Mouse (Mus musculus) liver, embryonic 14.5 days (tissue): ENCODE data around the gene Vcan. TPM values are rescaled to one million over a fixed set of nuclear protein-coding genes. Genes with fewer than 3 reads are reported as not detected.

Experiments used
- ATAC-seq: fragments of 200-750 bp; cut with Nextera tagmentation; 2 replicates; pipeline ENCODE4 v1.8.0; 2017; ENCODE audit warnings: moderate number of reproducible peaks, mild to moderate bottlenecking, moderate library complexity; ENCODE audit not compliant: insufficient read depth
- DNase-seq, 3 experiments: peaks; one replicate each; pipeline ENCODE4 v3.0.0-alpha.2; 2012 to 2013; ENCODE audit warnings: low read depth in 3 of 3, low spot score in 3 of 3
- H3K27ac ChIP-seq: fragments of 300-500 bp; sonication (generic); 2 replicates; pipeline ENCODE4 v1.5.1; 2014; ENCODE audit warnings: moderate library complexity, mild to moderate bottlenecking, control low read depth, inconsistent platforms
- H3K27me3 ChIP-seq: fragments of 300-500 bp; sonication (generic); 2 replicates; pipeline ENCODE4 v1.6.1; 2014; ENCODE audit warnings: mild to moderate bottlenecking, low read length, moderate library complexity; ENCODE audit not compliant: control insufficient read depth, insufficient read depth
- H3K36me3 ChIP-seq: fragments of 300-500 bp; sonication (generic); replicated peaks from 2 replicates; pipeline ENCODE4 v1.6.1; 2014; ENCODE audit warnings: low read depth; ENCODE audit not compliant: control insufficient read depth, insufficient read depth
- H3K4me1 ChIP-seq, 2 experiments: fragments of 200-500 bp in 1 of 2; fragments of 300-500 bp in 1 of 2; sonication (generic) in 1 of 2; replicated peaks; 2 replicates each; pipeline ENCODE4 v1.6.1; 2012 to 2014; ENCODE audit warnings: antibody characterized with exemption in 1 of 2, inconsistent platforms in 1 of 2, low read length in 1 of 2; ENCODE audit not compliant: control insufficient read depth in 2 of 2, insufficient read depth in 2 of 2
- H3K4me2 ChIP-seq: fragments of 300-500 bp; sonication (generic); 2 replicates; pipeline ENCODE4 v1.6.1; 2014; ENCODE audit warnings: low read depth, mild to moderate bottlenecking, control low read depth, moderate library complexity
- H3K4me3 ChIP-seq, 2 experiments: fragments of 200-500 bp in 1 of 2; fragments of 300-500 bp in 1 of 2; sonication (generic) in 1 of 2; 2 replicates each; pipeline ENCODE4 v1.5.1; 2012 to 2014; ENCODE audit warnings: low read depth in 2 of 2, low read length in 2 of 2, mild to moderate bottlenecking in 2 of 2, control low read depth in 1 of 2, inconsistent platforms in 1 of 2, moderate library complexity in 1 of 2; ENCODE audit not compliant: insufficient read depth in 1 of 2
- H3K9ac ChIP-seq: fragments of 300-500 bp; sonication (generic); replicated peaks from 2 replicates; pipeline ENCODE4 v1.6.1; 2014; ENCODE audit warnings: mild to moderate bottlenecking, control low read depth, moderate library complexity
- H3K9me3 ChIP-seq: fragments of 300-500 bp; sonication (generic); 2 replicates; pipeline ENCODE4 v1.6.1; 2016; ENCODE audit warnings: low read length, mixed read lengths; ENCODE audit not compliant: control insufficient read depth
- CTCF ChIP-seq: IDR thresholded peaks from 2 replicates; pipeline ENCODE4 v1.5.1; 2016; ENCODE audit warnings: antibody characterized with exemption, low read depth, control low read depth
- EP300 ChIP-seq: IDR thresholded peaks from 2 replicates; pipeline ENCODE4 v1.6.1; 2016; ENCODE audit warnings: antibody characterized with exemption, low read depth
- WGBS: fragments of 180-500 bp; shearing (Covaris S2); extraction: QIAGEN DNeasy Blood & Tissue Kit; methylation state at CpG from one replicate; pipeline ENCODE4 v1.1.7; 2014; ENCODE audit not compliant: insufficient replicate concordance; 5-methylcytosine and 5-hydroxymethylcytosine counted together
- polyA plus RNA-seq, 2 experiments: library from polyadenylated mRNA; depleted of rRNA in 1 of 2; stranded (reverse) in 1 of 2; unstranded in 1 of 2; fragments of >200 nt; fragmentation: Nextera tagmentation in 1 of 2; extraction: Ambion mirVana in 1 of 2; gene quantifications; 2 replicates each; pipeline versions ENCODE4 v1.2.1 to v1.2.3; 2012 to 2014

The Vcan gene
- polyA plus RNA-seq, 2 experiments, result 1.3 to 1.6 TPM

DNA sequence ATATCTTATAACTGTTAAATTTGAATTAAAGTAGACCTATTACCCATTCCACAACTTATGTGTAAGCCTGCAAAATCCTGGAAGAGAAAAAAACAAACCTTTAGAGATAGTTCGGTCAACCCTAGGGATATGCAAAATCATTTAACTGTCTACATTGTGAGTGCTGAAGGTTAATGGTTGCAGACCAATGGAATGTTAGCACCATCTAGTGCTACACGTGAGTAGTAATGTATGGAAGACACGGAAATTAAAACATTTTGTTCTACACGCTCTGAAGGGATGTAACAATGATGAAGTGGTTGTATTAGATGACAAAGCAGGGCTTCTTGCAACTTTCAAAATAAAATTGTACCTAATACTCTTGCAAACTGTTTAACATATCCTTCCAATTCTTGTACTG is 39.9 kb downstream of the Vcan start:
- Histone ChIP-seq H3K36me3 (no peaks in the 10 kb centered on the region), H3K4me1 (no peaks in the 10 kb centered on the region), H3K9me3 (no peaks in the 10 kb centered on the region), H3K9ac (no peak overlapping the region), H3K4me2 (no peak overlapping the region), H3K4me3 (no peak overlapping the region), H3K27ac (no peak overlapping the region), H3K27me3 (no peaks in the 10 kb centered on the region)
- ATAC-seq (no peak), DNase-seq (no peak)
- 67% methylated on average over 4 of the region's 4 CpGs for WGBS
- TF ChIP-seq CTCF (peak; percentile 13; the same call in 1 of the 2 replicates), EP300 (no peak)

DNA sequence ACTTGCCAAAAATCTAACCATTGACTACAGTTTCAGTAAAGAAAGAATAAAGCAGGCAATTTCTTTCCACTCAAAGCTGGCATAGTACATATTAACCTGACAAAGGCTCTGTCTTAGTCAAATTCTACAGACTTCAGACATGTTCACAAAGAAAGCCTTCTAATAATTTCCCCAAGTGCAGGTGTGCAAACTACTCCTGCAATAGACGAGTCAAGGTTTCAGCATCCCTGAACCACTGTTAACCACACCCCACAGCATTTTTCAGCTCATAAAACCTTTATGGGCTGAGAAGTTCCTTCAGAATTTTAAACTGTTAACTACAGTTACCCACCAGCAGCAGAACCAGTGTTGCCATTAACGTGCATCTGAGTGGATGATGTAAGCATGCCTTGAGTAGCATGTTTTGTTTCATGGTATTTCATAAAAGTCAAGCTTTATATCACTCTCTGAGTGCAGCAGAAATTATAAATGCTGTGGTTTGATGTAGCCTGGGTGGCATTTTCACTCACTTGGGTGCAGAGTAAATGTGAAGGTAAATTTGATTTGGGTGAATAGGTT is 42.2 kb downstream of the Vcan start:
- Histone ChIP-seq H3K27me3 (no peaks in the 10 kb centered on the region), H3K9me3 (no peaks in the 10 kb centered on the region), H3K36me3 (no peaks in the 10 kb centered on the region), H3K4me1 (no peaks in the 10 kb centered on the region), H3K4me3 (no peak overlapping the region), H3K27ac (no peak overlapping the region), H3K4me2 (no peak overlapping the region), H3K9ac (no peak overlapping the region)
- no peak for DNase-seq
- TF ChIP-seq EP300 (no peak), CTCF (no peak)
- no peak for ATAC-seq
- WGBS, result 60% methylated on average over 2 of the region's 2 CpGs

- no peak overlapping the region for H3K4me2 ChIP-seq
- no peak overlapping the region for H3K9ac ChIP-seq
- ATAC-seq (peak; percentile 39; the same call in 1 of the 2 replicates), DNase-seq (no peak)
- 13% methylated on average over 1 of the region's 1 CpGs for WGBS
- no peaks in the 10 kb centered on the region for H3K9me3 ChIP-seq
- no peaks in the 10 kb centered on the region for H3K27me3 ChIP-seq
- TF ChIP-seq EP300 (no peak), CTCF (no peak)
- no peak overlapping the region for H3K27ac ChIP-seq
- H3K36me3 ChIP-seq, result no peaks in the 10 kb centered on the region
- no peaks in the 10 kb centered on the region; a peak in 1 of 4 replicates for H3K4me1 ChIP-seq
- H3K4me3 ChIP-seq, result no peak overlapping the region
Measured at GRCm38 (mm10) chr13:89692597-89692996, 49.7 kb downstream of the Vcan start.

- H3K4me3 ChIP-seq, result no peak overlapping the region
- ATAC-seq (no peak), DNase-seq (no peak)
- H3K4me2 ChIP-seq, result no peak overlapping the region
- no peak for TF ChIP-seq CTCF
- TF ChIP-seq EP300, result no peak
- 65% methylated on average over 3 of the region's 3 CpGs for WGBS
- H3K9ac ChIP-seq, result no peak overlapping the region
- H3K4me1 ChIP-seq, result no peaks in the 10 kb centered on the region
- H3K36me3 ChIP-seq, result no peaks in the 10 kb centered on the region
- H3K9me3 ChIP-seq, result no peaks in the 10 kb centered on the region
- no peak overlapping the region for H3K27ac ChIP-seq
- no peaks in the 10 kb centered on the region for H3K27me3 ChIP-seq
Measured at GRCm38 (mm10) chr13:89683490-89683889, 58.8 kb downstream of the Vcan start.

GRCm38 (mm10) chr13:89682254-89682653 is 60.1 kb downstream of the Vcan start:
- Histone ChIP-seq H3K27me3 (no peaks in the 10 kb centered on the region), H3K36me3 (no peaks in the 10 kb centered on the region), H3K9ac (no peak overlapping the region), H3K9me3 (no peaks in the 10 kb centered on the region), H3K4me3 (no peak overlapping the region), H3K4me2 (no peak overlapping the region), H3K4me1 (no peaks in the 10 kb centered on the region), H3K27ac (no peak overlapping the region)
- WGBS, result 54% methylated on average over 7 of the region's 7 CpGs
- ATAC-seq (no peak), DNase-seq (no peak)
- TF ChIP-seq CTCF (no peak), EP300 (no peak)
